Mouse (Mus musculus) stomach, postnatal 0 days (tissue): ENCODE measurements around the gene Rxra. TPM values are rescaled to one million over a fixed set of nuclear protein-coding genes. Genes with fewer than 3 reads are reported as not detected.

Experiments used
- ATAC-seq: fragments of 200-750 bp; cut with Nextera tagmentation; 2 replicates; pipeline ENCODE4 v1.8.0; 2017; ENCODE audit not compliant: low FRiP score, low TSS enrichment
- DNase-seq: peaks from one replicate; pipeline ENCODE4 v3.0.0-alpha.2; 2016; ENCODE audit warnings: low spot score
- H3K27ac ChIP-seq: fragments of 300-500 bp; sonication (generic); replicated peaks from 2 replicates; pipeline ENCODE4 v1.5.1; 2014; ENCODE audit warnings: mild to moderate bottlenecking, control low read depth
- H3K27me3 ChIP-seq: fragments of 300-500 bp; sonication (generic); 2 replicates; pipeline ENCODE4 v1.6.1; 2014; ENCODE audit warnings: low read length; ENCODE audit not compliant: control insufficient read depth, insufficient read depth
- H3K36me3 ChIP-seq: fragments of 300-500 bp; sonication (generic); 2 replicates; pipeline ENCODE4 v1.6.1; 2014; ENCODE audit warnings: low read length, mixed read lengths; ENCODE audit not compliant: control insufficient read depth, insufficient read depth
- H3K4me1 ChIP-seq: fragments of 300-500 bp; sonication (generic); replicated peaks from 2 replicates; pipeline ENCODE4 v1.6.1; 2014; ENCODE audit warnings: antibody characterized with exemption; ENCODE audit not compliant: control insufficient read depth, insufficient read depth
- H3K4me2 ChIP-seq: fragments of 300-500 bp; sonication (generic); replicated peaks from 2 replicates; pipeline ENCODE4 v1.6.1; 2014; ENCODE audit warnings: low read depth, mild to moderate bottlenecking, control low read depth, moderate library complexity
- H3K4me3 ChIP-seq: fragments of 300-500 bp; sonication (generic); 2 replicates; pipeline ENCODE4 v1.5.1; 2014; ENCODE audit warnings: low read depth, low read length, control low read depth
- H3K9ac ChIP-seq: fragments of 300-500 bp; sonication (generic); 2 replicates; pipeline ENCODE4 v1.6.1; 2014; ENCODE audit warnings: mild to moderate bottlenecking, low read length, control low read depth, mixed read lengths
- H3K9me3 ChIP-seq: fragments of 300-500 bp; sonication (generic); 2 replicates; pipeline ENCODE4 v1.6.1; 2016; ENCODE audit warnings: low read length; ENCODE audit not compliant: control insufficient read depth
- CTCF ChIP-seq: IDR thresholded peaks from 2 replicates; pipeline ENCODE4 v1.5.1; 2016; ENCODE audit warnings: antibody characterized with exemption, low read depth, mild to moderate bottlenecking, moderate library complexity
- EP300 ChIP-seq: optimal IDR thresholded peaks from 2 replicates; pipeline ENCODE3; 2016; ENCODE audit warnings: antibody characterized with exemption
- WGBS: fragments of 180-500 bp; shearing (Covaris S2); extraction: QIAGEN DNeasy Blood & Tissue Kit; methylation state at CpG from one replicate; pipeline ENCODE4 v1.1.7; 2014; 5-methylcytosine and 5-hydroxymethylcytosine counted together
- polyA plus RNA-seq: library from polyadenylated mRNA; unstranded; fragments of >200 nt; fragmentation: Nextera tagmentation; extraction: Ambion mirVana; gene quantifications from 2 replicates; pipeline ENCODE4 v1.2.1, GENCODE M21; 2015

Gene Rxra
- polyA plus RNA-seq, 1 experiment from 2014 or later: 8.7 TPM

DNA sequence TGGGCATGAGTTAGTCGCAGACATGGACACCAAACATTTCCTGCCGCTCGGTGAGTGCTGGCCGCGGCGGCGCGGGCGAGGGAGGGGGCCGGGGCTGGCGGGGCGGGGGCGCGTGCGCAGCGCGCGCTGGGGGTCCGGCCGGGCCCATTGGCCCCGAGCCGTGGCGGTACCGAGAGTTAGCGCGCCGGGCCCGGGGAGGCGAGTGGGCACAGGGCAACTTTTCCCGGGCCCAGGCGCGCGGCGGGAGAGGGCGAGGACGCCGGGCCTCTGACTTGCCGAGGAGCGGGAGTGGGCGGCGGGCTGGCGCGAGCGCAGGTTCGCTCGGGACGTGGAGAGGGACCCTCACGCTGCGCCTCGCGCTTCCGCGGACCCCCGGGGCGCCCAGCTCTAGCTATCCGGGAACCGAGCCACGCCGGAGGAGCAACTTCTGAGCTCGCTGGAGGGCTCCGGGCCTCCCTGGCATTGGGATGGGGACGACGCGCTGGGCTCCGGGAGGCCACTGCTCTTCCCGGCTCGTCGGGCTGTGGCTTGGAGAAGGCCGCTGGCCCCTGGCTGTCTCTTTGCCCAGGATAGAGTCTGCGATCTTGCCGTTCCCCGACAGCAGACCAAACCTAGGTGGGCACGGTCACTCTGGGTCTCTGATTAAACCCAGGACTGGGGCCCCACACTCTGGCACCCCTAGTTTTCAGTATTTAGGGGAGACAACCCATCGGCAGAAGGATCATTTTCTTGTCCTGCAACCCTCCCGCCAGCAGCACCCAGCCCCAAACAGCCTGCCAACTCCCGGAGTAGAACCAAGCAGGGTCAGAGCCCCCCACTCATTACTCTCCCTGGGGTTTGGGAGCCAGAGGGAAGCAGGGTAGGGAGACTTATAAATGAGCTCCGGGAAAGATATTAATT is 1.4 kb downstream of the Rxra start:
- peak overlapping the region; percentile 78 for H3K4me2 ChIP-seq
- peak; percentile 58 for DNase-seq

GRCm38 (mm10) chr2:27678331-27678730 is 2.1 kb downstream of the Rxra start:
- no peaks in the 10 kb centered on the region for H3K27me3 ChIP-seq
- peak overlapping the region; percentile 86 for H3K27ac ChIP-seq
- DNase-seq (no peak), ATAC-seq (no peak)
- H3K9ac ChIP-seq: peak overlapping the region; percentile 95
- 17% methylated on average over 4 of the region's 4 CpGs for WGBS
- H3K36me3 ChIP-seq: no peaks in the 10 kb centered on the region
- peak overlapping the region; percentile 89 for H3K4me3 ChIP-seq
- TF ChIP-seq CTCF (no peak), EP300 (no peak)
- H3K4me2 ChIP-seq: peak overlapping the region; percentile 78
- no peaks in the 10 kb centered on the region for H3K9me3 ChIP-seq
- peaks cover 30% of the 10 kb centered on the region for H3K4me1 ChIP-seq

More for the DNA sequence above, 1.4 kb downstream of the Rxra start:
- H3K27ac ChIP-seq: peak overlapping the region; percentile 98
- peak overlapping the region; percentile 89 for H3K4me3 ChIP-seq
- WGBS: under 1% methylated on average over 33 of the region's 77 CpGs
- no peak for TF ChIP-seq CTCF
- TF ChIP-seq EP300: no peak
- peaks cover 27% of the 10 kb centered on the region for H3K4me1 ChIP-seq
- peak; percentile 6; the same call in 1 of the 2 replicates for ATAC-seq
- H3K9me3 ChIP-seq: no peaks in the 10 kb centered on the region
- no peaks in the 10 kb centered on the region for H3K36me3 ChIP-seq
- peak overlapping the region; percentile 95 for H3K9ac ChIP-seq
- no peaks in the 10 kb centered on the region for H3K27me3 ChIP-seq

DNA sequence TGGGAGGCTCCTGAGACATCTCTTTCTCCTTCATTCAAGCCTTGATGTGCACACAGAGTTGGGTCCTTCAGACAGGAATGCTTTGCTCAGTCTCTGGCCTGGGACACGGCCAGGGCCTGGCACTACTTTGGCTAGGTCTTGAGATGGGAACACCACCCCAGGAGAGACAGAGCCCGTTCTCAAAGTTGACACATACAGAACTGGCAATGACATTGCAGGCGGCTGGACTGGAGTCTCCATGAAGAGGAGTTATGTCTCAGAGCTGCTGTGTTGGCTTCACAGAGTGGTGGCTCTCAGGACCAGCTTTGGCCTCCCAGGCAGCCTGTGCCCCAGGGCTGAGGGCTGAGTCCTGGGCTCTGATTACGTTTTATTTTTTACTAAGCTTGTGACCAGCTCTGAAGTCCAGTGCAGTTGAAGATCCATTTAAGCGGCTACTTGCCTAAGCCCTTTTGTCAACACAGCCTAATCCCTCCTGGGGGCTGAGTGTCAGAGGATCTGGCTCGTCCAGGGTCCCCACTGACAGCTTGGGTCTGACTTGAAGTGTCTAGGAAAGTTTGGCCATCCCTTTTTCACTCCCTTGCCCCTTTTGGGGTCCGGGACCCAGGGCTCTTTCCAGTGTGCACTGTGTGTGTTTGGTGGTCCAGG is 2.7 kb downstream of the Rxra start:
- Histone ChIP-seq H3K9ac (peak overlapping the region; percentile 95), H3K27ac (peak overlapping the region; percentile 86), H3K4me2 (peak overlapping the region; percentile 78), H3K4me3 (peak overlapping the region; percentile 89), H3K36me3 (no peaks in the 10 kb centered on the region), H3K4me1 (peaks cover 30% of the 10 kb centered on the region), H3K27me3 (no peaks in the 10 kb centered on the region), H3K9me3 (no peaks in the 10 kb centered on the region)
- TF ChIP-seq EP300: no peak
- no peak for ATAC-seq
- 19% methylated on average over 7 of the region's 7 CpGs for WGBS
- no peak for DNase-seq

- Histone ChIP-seq H3K4me2 (peak overlapping the region; percentile 78), H3K9me3 (no peaks in the 10 kb centered on the region), H3K9ac (peak overlapping the region; percentile 95), H3K27ac (peak overlapping the region; percentile 86), H3K4me1 (peaks cover 33% of the 10 kb centered on the region), H3K4me3 (peak overlapping the region; percentile 89), H3K36me3 (no peaks in the 10 kb centered on the region), H3K27me3 (no peaks in the 10 kb centered on the region)
- ATAC-seq: no peak
- 2% methylated on average over 3 of the region's 3 CpGs for WGBS
- TF ChIP-seq EP300: no peak
- DNase-seq: no peak
Measured at GRCm38 (mm10) chr2:27679621-27680025, 3.4 kb downstream of the Rxra start.

DNA sequence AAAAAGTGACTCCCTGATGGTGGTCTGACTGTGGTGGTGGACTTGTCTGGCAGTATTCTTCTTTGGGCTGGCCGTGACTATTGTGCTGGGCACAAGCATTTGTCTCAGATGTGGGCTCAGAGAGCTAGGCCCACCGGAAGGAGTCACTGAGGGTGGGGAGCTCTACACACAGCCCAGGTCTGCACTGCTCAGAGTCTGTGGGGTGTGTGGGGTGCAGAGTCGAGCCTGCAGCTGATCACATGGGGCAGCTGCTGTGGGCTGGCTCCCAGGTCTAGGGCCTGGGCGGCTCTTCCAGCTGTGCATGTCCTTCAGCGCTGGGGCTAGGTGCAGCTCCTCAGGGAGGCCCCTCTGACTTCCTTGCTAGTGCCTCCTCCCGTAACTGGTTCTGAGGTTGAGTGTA is 3.8 kb downstream of the Rxra start:
- DNase-seq (no peak), ATAC-seq (peak; percentile 52; the same call in 1 of the 2 replicates)
- WGBS: 31% methylated on average over 6 of the region's 6 CpGs
- no peak for TF ChIP-seq EP300
- no peak for TF ChIP-seq CTCF
- Histone ChIP-seq H3K27ac (peak overlapping the region; percentile 86), H3K4me1 (peaks cover 31% of the 10 kb centered on the region), H3K4me3 (peak overlapping the region; percentile 6; the same call in 1 of the 2 replicates), H3K9me3 (no peaks in the 10 kb centered on the region), H3K4me2 (peak overlapping the region; percentile 78), H3K36me3 (no peaks in the 10 kb centered on the region), H3K9ac (peak overlapping the region; percentile 47), H3K27me3 (no peaks in the 10 kb centered on the region)
